Mouse (Mus musculus) lung, adult 2 months (tissue): ENCODE data around the gene Ampd1.

ENCODE experiments used
- CTCF ChIP-seq: fragments of 200-500 bp; IDR thresholded peaks from 2 replicates; pipeline ENCODE4 v1.5.1; 2011; ENCODE audit warnings: mild to moderate bottlenecking, low read length, control low read depth; ENCODE audit not compliant: insufficient read depth
- POLR2A ChIP-seq: fragments of 200-500 bp; IDR thresholded peaks from 2 replicates; pipeline ENCODE4 v1.6.1; 2011; ENCODE audit warnings: low read depth, mild to moderate bottlenecking, control low read depth, low read length, borderline replicate concordance; ENCODE audit errors: extremely low read depth

- no peak for TF ChIP-seq CTCF
- TF ChIP-seq POLR2A: no peak
Observed at GRCm38 (mm10) chr3:103142366-103142765, 68.6 kb downstream of the Ampd1 start.
